Mouse (Mus musculus) heart, postnatal 0 days (tissue): ENCODE data around the gene Taar1.

Experiments used
- CTCF ChIP-seq: IDR thresholded peaks from 2 replicates; pipeline ENCODE4 v1.5.1; 2016; ENCODE audit warnings: antibody characterized with exemption, control low read depth, low read depth
- EP300 ChIP-seq: IDR thresholded peaks from 2 replicates; pipeline ENCODE4 v1.6.1; 2016; ENCODE audit warnings: antibody characterized with exemption, low read depth

GRCm38 (mm10) chr10:23970656-23971165 lies 50.6 kb downstream of the Taar1 start, which contains the start of gene Taar5:
- TF ChIP-seq CTCF (no peak), EP300 (no peak)
